ENCODE assay signal across 10 mouse cellular contexts in the genomic region with DNA sequence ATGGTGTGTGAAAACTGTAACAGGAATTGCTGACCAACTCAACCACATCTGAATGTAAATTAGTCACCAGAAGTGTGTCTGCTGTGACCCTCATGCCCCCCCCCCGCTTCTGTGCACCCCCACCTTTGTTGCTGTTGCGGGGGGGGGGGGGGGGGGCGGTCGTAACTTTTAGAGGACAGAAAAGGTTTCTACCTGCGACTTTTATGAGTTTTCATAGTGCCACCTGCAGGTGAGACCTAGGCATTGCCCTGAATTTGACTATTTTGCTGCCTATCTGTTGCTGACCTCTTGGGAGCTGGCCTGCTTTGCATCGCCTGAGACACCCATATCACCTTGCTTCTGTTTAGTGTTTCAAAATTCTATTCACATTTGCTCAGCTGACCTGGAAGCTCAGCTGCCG. TPM values are rescaled to one million over a fixed set of nuclear protein-coding genes. Genes with fewer than 3 reads are reported as not detected.
DNase-seq lines count a peak whose midpoint lies in the region; ATAC-seq and TF ChIP-seq lines count a peak whose summit lies in the region.
"Had no signal": no experiment of that assay in that cellular context is flagged by ENCODE, and none has a peak within 500 bp of the region (broad histone marks: within the 10 kb centered on the region; RNA-seq: fewer than 3 reads in every experiment).

No protein-coding gene starts in this region.

- no peaks in the 10 kb centered on the region for H3K9me3 ChIP-seq in intestine, embryonic 14.5 days (ENCODE audit: control insufficient read depth, low read length)
- H3K9me3 ChIP-seq in intestine, embryonic 16.5 days (ENCODE audit: control insufficient read depth, low read length): no peaks in the 10 kb centered on the region
- no peaks in the 10 kb centered on the region for H3K9me3 ChIP-seq in E14TG2a.4 (ENCODE audit: low read length)
- no peaks in the 10 kb centered on the region for H3K9me3 ChIP-seq in liver, embryonic 13.5 days (replicated peaks)
- H3K9me3 ChIP-seq: limb, embryonic 12.5 days had no signal

- no peak overlapping the region for H3K4me2 ChIP-seq in intestine, embryonic 14.5 days (ENCODE audit: low read length)
- no peak overlapping the region for H3K4me2 ChIP-seq in intestine, embryonic 16.5 days (ENCODE audit: low read depth, low read length)
- 0 out of 2 replicates have a peak overlapping the region, but pooled peaks have one; percentile 29 for H3K4me2 ChIP-seq in liver, embryonic 13.5 days
- H3K4me2 ChIP-seq: limb, embryonic 12.5 days had no signal

- H3K9ac ChIP-seq in intestine, embryonic 14.5 days (ENCODE audit: low read length): no peak overlapping the region
- H3K9ac ChIP-seq in intestine, embryonic 16.5 days (ENCODE audit: low read depth, low read length): no peak overlapping the region
- H3K9ac ChIP-seq in liver, embryonic 13.5 days: no peak overlapping the region
- H3K9ac ChIP-seq: limb, embryonic 12.5 days had no signal

- no peaks in the 10 kb centered on the region for H3K27me3 ChIP-seq in intestine, embryonic 14.5 days (replicated peaks; ENCODE audit: control insufficient read depth, insufficient read depth, low read length)
- no peaks in the 10 kb centered on the region for H3K27me3 ChIP-seq in intestine, embryonic 16.5 days (replicated peaks; ENCODE audit: control insufficient read depth, insufficient read depth, low read length)
- H3K27me3 ChIP-seq in E14TG2a.4 (ENCODE audit: insufficient read depth, low read length): no peaks in the 10 kb centered on the region
- no peaks in the 10 kb centered on the region for H3K27me3 ChIP-seq in liver, embryonic 13.5 days
- H3K27me3 ChIP-seq: limb, embryonic 12.5 days had no signal

- WGBS in intestine, embryonic 14.5 days: 4% methylated on average over 7 of the region's 7 CpGs
- WGBS in intestine, embryonic 16.5 days: 7% methylated on average over 7 of the region's 7 CpGs
- WGBS in liver, embryonic 13.5 days (ENCODE audit: insufficient replicate concordance): 11% methylated on average over 7 of the region's 7 CpGs

- no peak overlapping the region for H3K27ac ChIP-seq in intestine, embryonic 14.5 days (ENCODE audit: low read depth)
- no peak overlapping the region for H3K27ac ChIP-seq in intestine, embryonic 16.5 days (ENCODE audit: low read length)
- H3K27ac ChIP-seq in liver, embryonic 13.5 days: no peak overlapping the region
- H3K27ac ChIP-seq: limb, embryonic 12.5 days had no signal

- peak; percentile 75 for DNase-seq in intestine, embryonic 14.5 days (ENCODE audit: low spot score)
- peak; percentile 45 for DNase-seq in adrenal gland, postnatal 25 days
- peak; percentile 47 for DNase-seq in liver, embryonic 13.5 days
- peak; percentile 37 to 77 for DNase-seq in spleen, postnatal 10 days (ENCODE audit: low spot score in 2 of 2)
- DNase-seq in right cerebral cortex, adult 18-20 months: no peak

- TF ChIP-seq CTCF in E14TG2a.4 (conservative IDR thresholded peaks at IDR 0.05; ENCODE audit: low read length): peak; percentile 66

- H3K36me3 ChIP-seq in intestine, embryonic 14.5 days (ENCODE audit: control insufficient read depth, insufficient read depth, low read length): no peaks in the 10 kb centered on the region
- no peaks in the 10 kb centered on the region for H3K36me3 ChIP-seq in intestine, embryonic 16.5 days (ENCODE audit: control insufficient read depth, insufficient read depth, low read length)
- no peaks in the 10 kb centered on the region for H3K36me3 ChIP-seq in E14TG2a.4 (ENCODE audit: insufficient read depth, low read length)
- H3K36me3 ChIP-seq in liver, embryonic 13.5 days: no peaks in the 10 kb centered on the region
- H3K36me3 ChIP-seq: limb, embryonic 12.5 days had no signal

- no peak for ATAC-seq in intestine, embryonic 14.5 days (replicated peaks; ENCODE audit: low FRiP score, low TSS enrichment, low read depth)
- ATAC-seq in intestine, embryonic 16.5 days: no peak
- ATAC-seq in erythroid progenitor cell, adult 5-6 weeks (replicated peaks; ENCODE audit: low FRiP score, poor library complexity, severe bottlenecking): peak; percentile 64; the same call in 1 of the 2 replicates
- ATAC-seq in liver, embryonic 13.5 days (ENCODE audit: low read depth): no peak

- H3K4me1 ChIP-seq in intestine, embryonic 14.5 days (replicated peaks; ENCODE audit: control insufficient read depth, insufficient read depth, low read length): no peaks in the 10 kb centered on the region
- no peaks in the 10 kb centered on the region for H3K4me1 ChIP-seq in intestine, embryonic 16.5 days (ENCODE audit: control insufficient read depth, insufficient read depth, low read length)
- H3K4me1 ChIP-seq in E14TG2a.4 (replicated peaks; ENCODE audit: low read depth, low read length): peaks cover 37% of the 10 kb centered on the region
- peaks cover 49% of the 10 kb centered on the region for H3K4me1 ChIP-seq in liver, embryonic 13.5 days (replicated peaks)

- H3K4me3 ChIP-seq in intestine, embryonic 14.5 days (ENCODE audit: low read depth, low read length): no peak overlapping the region
- no peak overlapping the region for H3K4me3 ChIP-seq in intestine, embryonic 16.5 days (ENCODE audit: low read length)
- H3K4me3 ChIP-seq in E14TG2a.4 (replicated peaks; ENCODE audit: low read length): no peak overlapping the region
- no peak overlapping the region for H3K4me3 ChIP-seq in liver, embryonic 13.5 days (replicated peaks)
- H3K4me3 ChIP-seq: erythroblast, embryonic 14.5 days; limb, embryonic 12.5 days had no signal

RNA-seq across cellular contexts. Expression of gene Grb2, which starts 6.1 kb away (rescaled TPM):
- 39.4 and 52.3 TPM in 2 replicates for polyA plus RNA-seq in intestine, embryonic 14.5 days (2014; fragmentation: Nextera tagmentation; extraction: Ambion mirVana)
- 67.1 and 73.1 TPM in 2 replicates for polyA plus RNA-seq in intestine, embryonic 16.5 days (2015; fragmentation: Nextera tagmentation; extraction: Ambion mirVana)
- 109 and 166 TPM in 2 replicates for total RNA-seq in adrenal gland, postnatal 25 days (2021)
- 36.8 and 49.5 TPM in 2 replicates for total RNA-seq in erythroid progenitor cell, adult 5-6 weeks (2015; ENCODE audit: low replicate concordance)
- total RNA-seq in erythroid progenitor cell, adult 5-6 weeks (2017; ENCODE audit: low replicate concordance): 10.1 and 29.1 TPM in 2 replicates
- polyA plus RNA-seq in liver, embryonic 13.5 days (2015; fragmentation: Nextera tagmentation; extraction: Ambion mirVana): 56.7 and 63.5 TPM in 2 replicates

RNA-seq across cellular contexts. Expression of gene Tmem94, which starts 50.7 kb away (rescaled TPM):
- polyA plus RNA-seq in intestine, embryonic 14.5 days (2014; fragmentation: Nextera tagmentation; extraction: Ambion mirVana): 14.6 and 15.7 TPM in 2 replicates
- 19.7 and 21.1 TPM in 2 replicates for polyA plus RNA-seq in intestine, embryonic 16.5 days (2015; fragmentation: Nextera tagmentation; extraction: Ambion mirVana)
- total RNA-seq in adrenal gland, postnatal 25 days (2021): 80.9 and 114 TPM in 2 replicates
- total RNA-seq in erythroid progenitor cell, adult 5-6 weeks (2015; ENCODE audit: low replicate concordance): 32.1 and 36.9 TPM in 2 replicates
- 35.2 and 35.3 TPM in 2 replicates for total RNA-seq in erythroid progenitor cell, adult 5-6 weeks (2017; ENCODE audit: low replicate concordance)
- polyA plus RNA-seq in liver, embryonic 13.5 days (2015; fragmentation: Nextera tagmentation; extraction: Ambion mirVana): 8.2 and 10.9 TPM in 2 replicates
